Mouse (Mus musculus) kidney, embryonic 16.5 days (tissue): ENCODE measurements around the gene Ptchd1. TPM values are rescaled to one million over a fixed set of nuclear protein-coding genes. Genes with fewer than 3 reads are reported as not detected.

ENCODE experiments used
- ATAC-seq: fragments of 200-750 bp; cut with Nextera tagmentation; 2 replicates; pipeline ENCODE4 v1.8.0; 2017; ENCODE audit warnings: moderate TSS enrichment; ENCODE audit not compliant: low FRiP score, low TSS enrichment
- H3K27ac ChIP-seq: fragments of 300-500 bp; sonication (generic); 2 replicates; pipeline ENCODE4 v1.5.1; 2014; ENCODE audit warnings: low read length
- H3K27me3 ChIP-seq: fragments of 300-500 bp; sonication (generic); 2 replicates; pipeline ENCODE4 v1.6.1; 2014; ENCODE audit warnings: low read length, control low read depth, mixed read lengths; ENCODE audit not compliant: insufficient read depth
- H3K36me3 ChIP-seq: fragments of 300-500 bp; sonication (generic); 2 replicates; pipeline ENCODE4 v1.6.1; 2014; ENCODE audit warnings: low read length, control low read depth, mixed read lengths; ENCODE audit not compliant: insufficient read depth
- H3K4me1 ChIP-seq: fragments of 300-500 bp; sonication (generic); 2 replicates; pipeline ENCODE4 v1.6.1; 2014; ENCODE audit warnings: low read length, control low read depth, mixed read lengths; ENCODE audit not compliant: insufficient read depth
- H3K4me2 ChIP-seq: fragments of 300-500 bp; sonication (generic); replicated peaks from 2 replicates; pipeline ENCODE4 v1.6.1; 2014; ENCODE audit warnings: low read depth, low read length
- H3K4me3 ChIP-seq: fragments of 300-500 bp; sonication (generic); 2 replicates; pipeline ENCODE4 v1.5.1; 2014; ENCODE audit warnings: mild to moderate bottlenecking, low read length
- H3K9ac ChIP-seq: fragments of 300-500 bp; sonication (generic); replicated peaks from 2 replicates; pipeline ENCODE4 v1.6.1; 2014; ENCODE audit warnings: low read length
- H3K9me3 ChIP-seq: fragments of 300-500 bp; sonication (generic); 2 replicates; pipeline ENCODE4 v1.6.1; 2016; ENCODE audit warnings: low read length, control low read depth
- WGBS: fragments of 180-500 bp; shearing (Covaris S2); extraction: QIAGEN DNeasy Blood & Tissue Kit; methylation state at CpG from one replicate; pipeline ENCODE4 v1.1.7; 2014; 5-methylcytosine and 5-hydroxymethylcytosine counted together
- polyA plus RNA-seq: library from polyadenylated mRNA; unstranded; fragments of >200 nt; fragmentation: Nextera tagmentation; extraction: Ambion mirVana; gene quantifications from 2 replicates; pipeline ENCODE4 v1.2.1, GENCODE M21; 2015

The Ptchd1 gene
- polyA plus RNA-seq: 0.69 and 1.1 TPM in 2 replicates

DNA sequence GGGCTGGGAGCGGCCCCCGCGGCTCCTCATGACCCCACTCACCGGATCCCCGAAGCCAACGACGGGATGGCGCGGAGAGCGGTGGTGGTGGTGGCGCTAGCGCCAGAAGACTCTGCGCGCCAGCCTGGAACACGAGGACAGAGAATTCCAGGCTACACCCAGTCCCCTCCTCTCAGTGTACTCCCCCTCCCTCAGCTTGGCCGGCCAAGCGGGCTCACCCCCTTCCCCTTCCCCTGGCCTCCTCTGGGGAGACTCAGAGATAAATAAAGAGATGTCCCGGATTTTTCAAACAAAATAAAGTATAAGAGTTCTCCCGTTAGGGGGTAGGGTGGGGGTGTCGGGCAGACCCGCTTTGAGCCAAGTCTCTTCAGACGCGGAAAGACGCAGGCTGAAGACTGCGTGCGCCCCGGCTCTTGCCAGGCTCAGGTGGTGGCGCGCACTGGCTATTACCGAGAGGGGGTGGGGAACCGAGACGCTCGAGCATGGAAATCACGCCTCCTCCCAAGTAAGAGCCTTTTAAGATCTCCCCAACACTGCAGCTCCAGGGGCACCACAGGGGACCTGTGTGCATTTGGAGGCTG lies at the start of gene Ptchd1:
Ptchd1 (minus strand) TSS at position 114 of the 581 bp plus-strand sequence.
- no peaks in the 10 kb centered on the region for H3K36me3 ChIP-seq
- H3K4me1 ChIP-seq: no peaks in the 10 kb centered on the region
- H3K27me3 ChIP-seq: peaks cover 42% of the 10 kb centered on the region
- H3K27ac ChIP-seq: no peak within 1 kb of the TSS
- ATAC-seq: peak; percentile 86
- 0 out of 2 replicates have a peak within 1 kb of the TSS, but pooled peaks have one; percentile 26 for H3K9ac ChIP-seq
- peak within 1 kb of the TSS; percentile 93 for H3K4me2 ChIP-seq
- WGBS: 22% methylated on average over 22 of the region's 34 CpGs
- H3K4me3 ChIP-seq: peak within 1 kb of the TSS; percentile 51
- no peaks in the 10 kb centered on the region for H3K9me3 ChIP-seq

DNA sequence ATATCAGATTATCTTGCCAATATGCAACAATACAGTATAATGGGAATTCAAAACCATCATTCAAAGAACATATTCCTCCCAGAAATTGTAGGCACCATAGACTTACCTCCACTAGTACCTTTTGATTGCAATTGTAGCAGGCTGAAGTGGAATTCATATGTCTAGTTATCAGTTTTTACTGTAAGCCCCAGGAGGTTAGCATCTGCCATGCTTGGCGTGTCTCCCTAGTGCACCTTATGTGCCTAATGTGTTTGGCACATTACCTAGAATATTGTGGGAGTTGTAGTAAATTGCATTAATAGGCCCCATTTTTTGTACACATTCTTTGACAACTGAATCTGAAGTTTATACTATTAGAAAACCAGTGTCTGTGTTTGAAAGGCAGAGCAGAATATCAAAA lies 34.4 kb upstream of the Ptchd1 start:
- no peak for ATAC-seq
- no peak overlapping the region for H3K9ac ChIP-seq
- H3K4me1 ChIP-seq: no peaks in the 10 kb centered on the region
- no peaks in the 10 kb centered on the region for H3K9me3 ChIP-seq
- H3K27me3 ChIP-seq: no peaks in the 10 kb centered on the region
- no peaks in the 10 kb centered on the region for H3K36me3 ChIP-seq
- no peak overlapping the region for H3K4me2 ChIP-seq
- H3K4me3 ChIP-seq: no peak overlapping the region
- WGBS: 87% methylated on average over 1 of the region's 1 CpGs
- H3K27ac ChIP-seq: no peak overlapping the region

DNA sequence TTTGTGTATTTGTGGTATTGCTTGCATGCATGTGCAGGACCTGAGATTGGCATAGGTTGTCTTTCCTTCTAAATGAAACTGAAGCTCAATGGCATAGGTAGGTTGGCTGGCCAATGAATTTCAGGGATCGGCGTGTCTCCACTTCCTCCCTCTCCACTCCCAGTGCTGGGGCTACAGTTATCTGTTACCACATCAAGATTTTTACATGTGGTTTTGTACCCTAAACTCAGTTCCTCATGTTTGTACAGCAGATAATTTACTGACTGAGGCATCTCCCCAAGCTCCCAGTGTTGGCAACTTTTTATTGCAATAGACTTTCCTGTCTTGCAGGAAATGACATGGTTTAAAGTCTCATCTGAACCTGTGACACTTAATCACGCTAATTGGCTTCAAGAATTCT lies 22.4 kb upstream of the Ptchd1 start:
- Histone ChIP-seq H3K9me3 (no peaks in the 10 kb centered on the region), H3K27ac (no peak overlapping the region), H3K4me1 (no peaks in the 10 kb centered on the region), H3K27me3 (no peaks in the 10 kb centered on the region), H3K4me3 (no peak overlapping the region), H3K9ac (no peak overlapping the region), H3K36me3 (no peaks in the 10 kb centered on the region), H3K4me2 (no peak overlapping the region)
- WGBS: 90% methylated on average over 3 of the region's 3 CpGs
- no peak for ATAC-seq

DNA sequence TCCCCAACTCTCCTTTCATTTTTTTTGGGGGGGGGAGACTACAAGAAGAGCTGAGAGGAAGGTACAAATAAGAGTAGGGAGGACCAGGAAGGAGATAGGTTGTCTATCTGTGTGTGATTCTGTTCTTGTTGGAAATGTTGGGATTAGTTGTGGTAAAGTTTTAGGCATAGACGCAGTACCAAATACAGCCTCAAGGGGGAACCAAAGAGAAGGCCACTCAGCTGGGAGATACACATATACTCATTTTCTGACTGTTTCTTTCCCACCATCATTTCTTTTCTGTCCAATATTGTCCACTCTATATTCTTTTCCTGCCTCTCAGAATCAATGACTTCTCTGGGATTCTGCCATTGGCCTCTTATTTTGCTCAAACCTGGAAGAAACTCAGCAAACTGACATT lies 20.4 kb upstream of the Ptchd1 start:
- Histone ChIP-seq H3K27ac (no peak overlapping the region), H3K9me3 (no peaks in the 10 kb centered on the region), H3K4me1 (no peaks in the 10 kb centered on the region), H3K27me3 (no peaks in the 10 kb centered on the region), H3K36me3 (no peaks in the 10 kb centered on the region), H3K9ac (no peak overlapping the region), H3K4me3 (no peak overlapping the region), H3K4me2 (no peak overlapping the region)
- ATAC-seq: no peak
- WGBS: 7% methylated on average over 1 of the region's 1 CpGs

DNA sequence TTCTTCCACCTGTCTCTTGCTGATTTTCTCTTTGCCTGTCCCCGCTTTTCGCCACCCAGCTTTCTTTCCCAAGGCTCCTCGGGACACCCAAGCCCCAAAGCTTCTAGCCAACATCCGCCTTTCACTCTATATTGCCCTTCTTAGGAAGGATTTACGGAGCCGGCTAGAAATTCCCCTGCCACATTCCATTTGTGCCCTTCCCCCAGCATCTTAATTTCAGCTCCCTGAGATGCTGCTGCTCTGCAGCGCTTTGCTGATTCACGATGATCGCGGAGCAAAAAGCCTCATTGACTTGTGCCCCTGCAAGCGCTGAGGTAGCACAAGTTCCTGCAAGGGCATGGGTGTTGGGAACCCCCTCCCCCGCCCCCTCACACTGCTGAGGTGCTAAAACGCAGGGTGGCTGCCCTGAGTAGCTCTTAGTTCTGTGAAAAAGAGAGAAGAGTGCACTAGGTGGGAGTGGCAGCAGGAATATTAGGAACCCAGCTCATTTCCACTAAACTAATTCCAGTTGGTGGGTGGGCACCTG lies 2.1 kb upstream of the Ptchd1 start:
- 16% methylated on average over 13 of the region's 13 CpGs for WGBS
- Histone ChIP-seq H3K4me2 (peak overlapping the region; percentile 24), H3K9me3 (no peaks in the 10 kb centered on the region), H3K36me3 (no peaks in the 10 kb centered on the region), H3K4me1 (no peaks in the 10 kb centered on the region), H3K27ac (no peak overlapping the region), H3K4me3 (0 out of 2 replicates have a peak overlapping the region, but pooled peaks have one; percentile 4), H3K9ac (no peak overlapping the region), H3K27me3 (peaks cover 42% of the 10 kb centered on the region)
- peak; percentile 17; the same call in 1 of the 2 replicates for ATAC-seq

DNA sequence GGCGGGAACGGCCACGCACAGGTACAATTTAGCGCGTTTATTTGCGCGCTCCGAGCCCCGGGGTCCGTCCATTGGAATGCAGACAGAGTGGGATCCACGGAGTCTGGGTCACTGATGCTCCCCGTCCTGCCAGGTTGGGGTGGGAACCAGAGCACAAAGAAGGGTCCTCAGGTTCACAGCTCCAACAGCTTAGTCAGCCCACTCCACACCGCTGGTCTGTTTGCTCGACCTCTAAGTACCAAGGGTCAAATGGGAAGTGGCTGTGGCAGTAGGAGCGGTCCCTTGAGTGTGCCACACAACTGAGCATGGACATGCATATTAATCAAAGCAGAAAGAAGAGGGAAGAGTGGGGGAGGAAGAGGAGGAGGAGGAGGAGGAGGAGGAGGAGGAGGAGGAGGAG lies 1.3 kb upstream of the Ptchd1 start:
- ATAC-seq: peak; percentile 41; the same call in 1 of the 2 replicates
- Histone ChIP-seq H3K4me1 (no peaks in the 10 kb centered on the region), H3K9me3 (no peaks in the 10 kb centered on the region), H3K4me2 (peak overlapping the region; percentile 93), H3K36me3 (no peaks in the 10 kb centered on the region), H3K9ac (no peak overlapping the region), H3K4me3 (peak overlapping the region; percentile 51), H3K27me3 (peaks cover 42% of the 10 kb centered on the region), H3K27ac (no peak overlapping the region)
- WGBS: 17% methylated on average over 15 of the region's 15 CpGs

DNA sequence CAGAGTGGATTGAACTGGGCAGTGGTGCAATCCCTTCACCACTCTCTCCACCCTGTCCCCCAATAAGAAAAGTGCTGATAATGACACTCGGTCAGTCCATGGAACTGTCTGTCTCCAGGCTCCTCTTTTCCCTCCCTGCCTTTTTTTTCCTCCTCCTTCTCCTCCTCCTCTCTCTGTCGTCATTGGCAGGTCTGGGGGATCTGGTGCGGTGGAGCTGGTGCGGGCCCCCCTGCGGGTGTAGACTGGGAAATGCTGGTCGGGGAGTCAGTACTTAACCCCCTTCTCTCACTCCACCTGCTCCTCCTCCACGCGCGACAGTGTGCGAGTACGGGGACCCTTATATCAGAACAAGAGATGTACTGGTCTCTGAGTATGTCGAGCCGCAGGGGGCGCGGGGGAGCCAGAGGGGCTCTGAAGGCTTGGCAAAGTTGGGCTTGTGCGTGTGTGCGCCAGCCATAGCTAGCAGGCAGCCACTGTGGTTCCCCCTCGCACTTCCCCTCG lies 777 bp upstream of the Ptchd1 start, which contains the start of gene Gm15155:
Gm15155 (plus strand) TSS at position 401 of the 501 bp plus-strand sequence.
- Histone ChIP-seq H3K36me3 (no peaks in the 10 kb centered on the region), H3K9ac (0 out of 2 replicates have a peak within 1 kb of the TSS, but pooled peaks have one; percentile 26), H3K4me3 (peak within 1 kb of the TSS; percentile 51), H3K27me3 (peaks cover 42% of the 10 kb centered on the region), H3K4me2 (peak within 1 kb of the TSS; percentile 93), H3K4me1 (no peaks in the 10 kb centered on the region), H3K9me3 (no peaks in the 10 kb centered on the region), H3K27ac (no peak within 1 kb of the TSS)
- ATAC-seq: peak; percentile 18; the same call in 1 of the 2 replicates
- 28% methylated on average over 18 of the region's 19 CpGs for WGBS

DNA sequence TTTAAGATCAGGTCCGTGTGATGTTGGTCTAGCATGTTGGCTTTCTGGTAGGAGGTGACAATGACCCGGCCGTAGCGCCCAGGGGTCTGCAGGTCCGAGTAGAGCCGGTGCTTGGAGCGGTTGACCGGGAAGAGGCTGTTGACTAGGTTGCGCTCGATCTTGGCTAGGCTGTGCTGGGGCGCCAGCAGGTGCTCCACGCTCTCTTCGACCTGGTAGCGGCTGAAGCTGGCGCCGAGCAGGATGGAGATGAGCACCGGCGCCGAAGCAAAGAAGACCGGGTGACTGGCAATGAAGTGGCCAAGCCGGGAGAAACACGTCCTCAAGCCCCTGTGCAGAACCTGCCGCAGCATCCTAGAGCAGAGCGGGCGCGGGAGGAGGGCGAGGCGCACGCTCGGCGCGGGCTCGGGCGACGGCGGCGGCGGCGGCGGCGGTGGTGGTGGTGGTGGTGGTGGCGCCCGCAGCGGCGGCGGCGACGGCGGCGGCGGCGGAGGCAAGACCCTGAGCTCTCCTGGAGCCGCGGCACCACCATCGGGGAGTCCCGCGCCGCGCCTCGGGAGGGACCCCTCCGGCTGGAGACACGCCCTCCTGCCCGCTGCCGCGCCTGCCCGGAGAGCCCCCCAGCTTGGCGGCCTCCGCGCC lies 534 bp downstream of the Ptchd1 start:
- Histone ChIP-seq H3K4me1 (no peaks in the 10 kb centered on the region), H3K27ac (no peak overlapping the region), H3K9me3 (no peaks in the 10 kb centered on the region), H3K27me3 (peaks cover 42% of the 10 kb centered on the region), H3K4me2 (peak overlapping the region; percentile 93), H3K36me3 (no peaks in the 10 kb centered on the region), H3K4me3 (peak overlapping the region; percentile 51), H3K9ac (0 out of 2 replicates have a peak overlapping the region, but pooled peaks have one; percentile 26)
- peak; percentile 68 for ATAC-seq
- 20% methylated on average over 22 of the region's 69 CpGs for WGBS

DNA sequence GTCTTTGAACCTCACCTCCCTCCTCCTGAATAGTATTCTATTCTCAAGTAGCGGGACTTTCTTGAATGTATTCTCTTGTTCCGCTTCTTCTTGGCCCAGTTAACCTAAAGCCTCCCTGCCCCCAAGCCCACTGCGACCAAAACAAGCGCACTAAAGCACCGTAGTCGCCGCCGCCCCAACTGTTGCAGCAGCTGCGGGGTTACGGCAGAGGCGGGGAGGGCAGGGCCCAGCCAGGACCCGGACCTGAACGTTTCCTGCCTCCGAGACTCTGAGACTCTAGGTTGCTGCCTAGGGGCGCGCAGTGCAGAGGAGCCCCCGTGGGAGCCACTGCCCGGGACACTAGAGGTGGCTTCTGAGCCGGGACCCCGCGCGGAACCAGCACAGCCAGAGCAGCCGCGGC lies 1.1 kb downstream of the Ptchd1 start:
- Histone ChIP-seq H3K36me3 (no peaks in the 10 kb centered on the region), H3K27me3 (peaks cover 42% of the 10 kb centered on the region), H3K4me2 (peak overlapping the region; percentile 93), H3K9ac (no peak overlapping the region), H3K9me3 (no peaks in the 10 kb centered on the region), H3K4me1 (no peaks in the 10 kb centered on the region), H3K4me3 (peak overlapping the region; percentile 51), H3K27ac (no peak overlapping the region)
- WGBS: 23% methylated on average over 24 of the region's 24 CpGs
- ATAC-seq: 0 out of 2 replicates have a peak, but pooled peaks have one; percentile 26
